Mouse (Mus musculus): ENCODE data around the gene Bcl2l13. TPM values are rescaled to one million over a fixed set of nuclear protein-coding genes. Genes with fewer than 3 reads are reported as not detected.

Gene Bcl2l13
- total and polyA plus RNA-seq, 3 experiments: 24.6 to 46.6 (median 25.5) TPM

- dilution Hi-C loops (cut with MboI; ENCODE audit: extremely low pct_ligation_motif_present, extremely low pct_unique_long_range_greater_than_20kb, low sequenced_read_pairs) (no loop called here), in situ Hi-C loops (cut with MboI; ENCODE audit: low pct_ligation_motif_present, low pct_unique_long_range_greater_than_20kb, low sequenced_read_pairs) (no loop called here)
- Histone ChIP-seq H3K4me3 (replicated peaks in 1 of 3; ENCODE audit: low read depth in 2 of 3, low read length in 2 of 3, poor library complexity in 1 of 3) (no peak overlapping the region), H3K9me3 (replicated peaks; ENCODE audit: low read length) (no peaks in the 10 kb centered on the region), H3K27ac (ENCODE audit: insufficient read depth, low read depth) (no peak overlapping the region), H3K27me3 (replicated peaks) (no peaks in the 10 kb centered on the region), H3K4me2 (ENCODE audit: insufficient read depth, low read depth, poor library complexity, severe bottlenecking) (no peak overlapping the region), H3K79me2 (replicated peaks; ENCODE audit: control insufficient read depth, extremely low read depth, insufficient read depth, poor library complexity, severe bottlenecking) (peaks cover 79% of the 10 kb centered on the region), H3K4me1 (ENCODE audit: control insufficient read depth in 1 of 2, insufficient read depth in 2 of 2) (peaks cover 22 to 83% of the 10 kb centered on the region in 2 experiments), H3K9ac (ENCODE audit: insufficient read depth, low read depth) (no peak overlapping the region), H3K36me3 (replicated peaks in 1 of 2; ENCODE audit: control insufficient read depth in 1 of 2, insufficient read depth in 1 of 2, low read length in 1 of 2) (peaks cover 50 to 80% of the 10 kb centered on the region in 2 experiments)
- TF ChIP-seq ZKSCAN1 (IDR thresholded peaks at IDR 0.05; ENCODE audit: borderline replicate concordance, low read depth, low read length): no peak
- TF ChIP-seq PAX5 (IDR thresholded peaks at IDR 0.05; ENCODE audit: low read length): no peak
- no peak for TF ChIP-seq UBTF (IDR thresholded peaks at IDR 0.05; ENCODE audit: low read depth, low read length)
- TF ChIP-seq CHD2 (IDR thresholded peaks at IDR 0.05; ENCODE audit: low read length): no peak
- TF ChIP-seq ZC3H11A (IDR thresholded peaks at IDR 0.05; ENCODE audit: low read depth, low read length): no peak
- no peak for TF ChIP-seq NRF1 (IDR thresholded peaks at IDR 0.05; ENCODE audit: low read depth, low read length)
- no peak for TF ChIP-seq IRF4 (IDR thresholded peaks at IDR 0.05; ENCODE audit: low read depth, low read length)
- TF ChIP-seq MEF2A (IDR thresholded peaks at IDR 0.05; ENCODE audit: borderline replicate concordance, low read depth, low read length): no peak
- TF ChIP-seq HCFC1 (IDR thresholded peaks at IDR 0.05; ENCODE audit: low read depth, low read length): no peak
- no peak for TF ChIP-seq CTCF (conservative IDR thresholded peaks at IDR 0.05 in 1 of 2, IDR thresholded peaks at IDR 0.05 in 1 of 2; ENCODE audit: low read depth in 2 of 2, low read length in 2 of 2)
- no peak for TF ChIP-seq EP300 (IDR thresholded peaks at IDR 0.05; ENCODE audit: low read length)
- TF ChIP-seq SIN3A (IDR thresholded peaks at IDR 0.05; ENCODE audit: low read length): no peak
- no peak for TF ChIP-seq CHD1 (IDR thresholded peaks at IDR 0.05; ENCODE audit: low read depth, low read length)
- no peak for TF ChIP-seq RCOR1 (conservative IDR thresholded peaks at IDR 0.05; ENCODE audit: low read depth, low read length)
- TF ChIP-seq JUND (conservative IDR thresholded peaks at IDR 0.05; ENCODE audit: low read depth, low read length): no peak
- TF ChIP-seq USF2 (conservative IDR thresholded peaks at IDR 0.05; ENCODE audit: low read depth, low read length): no peak
- no peak for TF ChIP-seq KAT2A (IDR thresholded peaks at IDR 0.05; ENCODE audit: insufficient replicate concordance, low read length)
- no peak for DNase-seq (ENCODE audit: extremely low read depth)
These were observed 69.1 kb downstream of the Bcl2l13 start for GRCm38 (mm10) chr6:120905111-120905510.

GRCm38 (mm10) chr6:120906521-120906920 lies 70.5 kb downstream of the Bcl2l13 start:
- Histone ChIP-seq H3K4me1 (ENCODE audit: control insufficient read depth in 1 of 2, insufficient read depth in 2 of 2) (peaks cover 28 to 83% of the 10 kb centered on the region in 2 experiments), H3K27ac (ENCODE audit: insufficient read depth, low read depth) (no peak overlapping the region; the same call in 1 of the 2 replicates), H3K9me3 (replicated peaks; ENCODE audit: low read length) (no peaks in the 10 kb centered on the region), H3K27me3 (replicated peaks) (no peaks in the 10 kb centered on the region), H3K4me3 (replicated peaks in 1 of 3; ENCODE audit: low read depth in 2 of 3, low read length in 2 of 3, poor library complexity in 1 of 3) (no peak overlapping the region), H3K9ac (ENCODE audit: insufficient read depth, low read depth) (no peak overlapping the region), H3K79me2 (replicated peaks; ENCODE audit: control insufficient read depth, extremely low read depth, insufficient read depth, poor library complexity, severe bottlenecking) (peaks cover 87% of the 10 kb centered on the region), H3K36me3 (replicated peaks in 1 of 2; ENCODE audit: control insufficient read depth in 1 of 2, insufficient read depth in 1 of 2, low read length in 1 of 2) (peaks cover 46 to 79% of the 10 kb centered on the region in 2 experiments), H3K4me2 (ENCODE audit: insufficient read depth, low read depth, poor library complexity, severe bottlenecking) (no peak overlapping the region)
- dilution Hi-C loops (cut with MboI; ENCODE audit: extremely low pct_ligation_motif_present, extremely low pct_unique_long_range_greater_than_20kb, low sequenced_read_pairs): no loop called here
- TF ChIP-seq PAX5 (IDR thresholded peaks at IDR 0.05; ENCODE audit: low read length) (no peak), GABPA (IDR thresholded peaks at IDR 0.05; ENCODE audit: insufficient replicate concordance, low read depth, low read length) (no peak), TCF12 (IDR thresholded peaks at IDR 0.05; ENCODE audit: low read depth, low read length) (no peak), MAX (IDR thresholded peaks at IDR 0.05; ENCODE audit: low read length) (no peak), ZC3H11A (IDR thresholded peaks at IDR 0.05; ENCODE audit: low read depth, low read length) (no peak), UBTF (IDR thresholded peaks at IDR 0.05; ENCODE audit: low read depth, low read length) (no peak), ZNF384 (IDR thresholded peaks at IDR 0.05; ENCODE audit: low read depth, low read length) (no peak), EP300 (IDR thresholded peaks at IDR 0.05; ENCODE audit: low read length) (no peak), JUN (IDR thresholded peaks at IDR 0.05; ENCODE audit: insufficient read depth, low read depth, low read length) (no peak), KAT2A (IDR thresholded peaks at IDR 0.05; ENCODE audit: insufficient replicate concordance, low read length) (no peak), USF2 (conservative IDR thresholded peaks at IDR 0.05; ENCODE audit: low read depth, low read length) (no peak), ETS1 (conservative IDR thresholded peaks at IDR 0.05; ENCODE audit: low read depth, low read length) (no peak), SMC3 (IDR thresholded peaks at IDR 0.05; ENCODE audit: low read depth, low read length) (no peak)
- DNase-seq (ENCODE audit: extremely low read depth): no peak
- in situ Hi-C loops (cut with MboI; ENCODE audit: low pct_ligation_motif_present, low pct_unique_long_range_greater_than_20kb, low sequenced_read_pairs): no loop called here
